Mouse (Mus musculus): ENCODE data around the gene Gm10964. TPM values are rescaled to one million over a fixed set of nuclear protein-coding genes. Genes with fewer than 3 reads are reported as not detected.
"Not testable (repeated sequence)": the region's sequence is repeated elsewhere in the genome, so short reads cannot be mapped to it uniquely, and the experiment has no call there.

Gene Gm10964
- polyA plus RNA-seq, 1 experiment from 2014 or later, result not detected

DNA sequence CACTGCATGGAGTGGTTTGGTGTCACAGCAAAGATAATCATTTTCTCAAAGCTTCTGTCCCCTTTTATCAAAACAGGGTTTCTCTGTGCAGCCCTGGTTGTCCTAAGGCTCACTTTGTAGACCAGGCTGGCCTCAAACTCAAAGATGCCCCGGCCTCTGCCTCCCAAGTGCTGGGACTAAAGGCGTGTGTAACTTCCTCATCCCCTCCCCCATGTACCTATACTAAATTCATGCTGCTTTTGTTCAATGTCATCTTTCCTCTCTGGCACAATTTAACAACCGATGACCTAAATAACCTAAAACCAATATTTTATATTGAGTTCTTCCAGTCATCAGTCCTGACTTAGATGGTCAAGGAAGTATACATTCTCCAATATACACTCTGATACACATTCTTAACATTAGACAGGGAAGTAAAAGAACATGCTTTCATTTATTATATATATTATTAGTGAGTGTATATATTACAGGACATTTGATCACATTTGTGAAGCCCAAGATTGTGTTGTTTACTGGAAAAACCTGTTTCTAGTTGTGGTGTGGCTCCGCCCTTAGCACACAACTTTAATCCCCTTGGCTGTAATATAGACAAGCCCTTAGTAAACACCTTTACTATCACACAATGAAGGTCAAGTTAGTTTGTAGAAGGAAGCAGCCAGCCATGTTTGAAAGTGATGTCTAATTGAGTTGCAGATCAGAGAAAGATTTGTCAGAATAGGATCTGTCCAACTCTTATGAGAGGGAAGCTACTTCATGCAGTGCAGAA, 43.9 kb downstream of the Gm10964 start:
- no peak overlapping the region for H3K9ac ChIP-seq (replicated peaks)
- no peaks in the 10 kb centered on the region for H3K9me3 ChIP-seq (replicated peaks)
- 95% methylated on average over 4 of the region's 4 CpGs for WGBS
- H3K4me3 ChIP-seq (replicated peaks), result no peak overlapping the region
- no peaks in the 10 kb centered on the region for H3K27me3 ChIP-seq (replicated peaks)
- peaks cover under 1% of the 10 kb centered on the region; the same call in 1 of the 2 replicates for H3K36me3 ChIP-seq
- no peak overlapping the region for H3K27ac ChIP-seq (replicated peaks)
- H3K4me1 ChIP-seq, result peaks cover 13% of the 10 kb centered on the region; the same call in 1 of the 2 replicates
- no peak overlapping the region for H3K4me2 ChIP-seq
- no peak for ATAC-seq (ENCODE audit: low FRiP score)

GRCm38 (mm10) chr3:103787225-103787624, 48.1 kb downstream of the Gm10964 start:
- Histone ChIP-seq H3K9me3 (replicated peaks) (no peaks in the 10 kb centered on the region), H3K27me3 (replicated peaks) (no peaks in the 10 kb centered on the region), H3K9ac (replicated peaks) (no peak overlapping the region), H3K4me3 (replicated peaks) (no peak overlapping the region), H3K27ac (replicated peaks) (no peak overlapping the region), H3K36me3 (no peaks in the 10 kb centered on the region), H3K4me1 (peaks cover 38% of the 10 kb centered on the region), H3K4me2 (no peak overlapping the region)
- 56% methylated on average over 7 of the region's 7 CpGs for WGBS
- no peak for ATAC-seq (ENCODE audit: low FRiP score)

DNA sequence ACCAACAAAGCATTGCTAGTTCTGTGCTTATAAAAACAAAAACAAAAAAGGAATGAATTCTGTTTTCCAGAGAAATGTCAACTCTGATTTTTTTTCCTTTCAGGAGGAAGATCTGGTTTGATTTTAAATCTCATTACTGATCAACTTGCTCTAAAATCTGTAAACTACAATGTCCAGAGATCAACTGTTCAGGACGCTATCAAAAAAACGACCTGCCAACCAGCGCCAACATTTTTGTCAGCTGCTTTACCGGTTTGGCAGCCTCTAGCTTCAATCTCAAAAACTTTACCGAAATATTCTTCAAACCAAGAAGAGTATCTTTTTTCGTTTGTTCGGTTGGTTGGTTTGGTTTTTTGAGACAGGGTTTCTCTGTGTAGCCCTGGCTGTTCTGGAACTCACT, 49.9 kb downstream of the Gm10964 start:
- ATAC-seq (ENCODE audit: low FRiP score), result no peak
- no peaks in the 10 kb centered on the region for H3K27me3 ChIP-seq (replicated peaks)
- H3K27ac ChIP-seq (replicated peaks), result no peak overlapping the region
- peak overlapping the region; percentile 95; the same call in 1 of the 2 replicates for H3K4me3 ChIP-seq (replicated peaks)
- no peaks in the 10 kb centered on the region for H3K36me3 ChIP-seq
- peaks cover 38% of the 10 kb centered on the region for H3K4me1 ChIP-seq
- 87% methylated on average over 7 of the region's 7 CpGs for WGBS
- no peaks in the 10 kb centered on the region for H3K9me3 ChIP-seq (replicated peaks)
- peak overlapping the region; percentile 84 for H3K4me2 ChIP-seq
- H3K9ac ChIP-seq (replicated peaks), result 0 out of 2 replicates have a peak overlapping the region, but pooled peaks have one; percentile 17

DNA sequence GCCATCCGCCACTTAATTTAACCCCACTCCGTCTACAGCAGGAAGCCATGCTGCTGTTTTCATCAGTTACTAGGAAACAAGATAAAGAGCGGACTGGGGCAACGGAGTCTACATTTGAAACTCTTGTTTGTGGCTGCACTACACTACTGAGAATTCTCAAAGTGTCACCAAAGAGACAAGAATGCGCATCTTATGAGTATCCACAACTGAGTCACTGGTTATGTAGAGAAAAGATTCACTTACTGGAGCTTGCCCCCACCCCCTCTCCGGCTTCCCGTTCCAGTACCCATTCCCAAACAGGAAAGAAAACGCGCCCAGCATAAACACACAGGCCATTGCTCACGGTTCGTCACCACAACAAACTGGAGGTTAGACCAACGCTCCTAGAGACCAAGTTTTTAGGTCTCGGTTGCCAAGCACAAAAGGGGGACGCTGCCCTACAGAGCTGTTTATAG, 50.8 kb downstream of the Gm10964 start:
- H3K4me2 ChIP-seq, result peak overlapping the region; percentile 84
- H3K27ac ChIP-seq (replicated peaks), result peak overlapping the region; percentile 95
- no peak for ATAC-seq (ENCODE audit: low FRiP score)
- H3K27me3 ChIP-seq (replicated peaks), result no peaks in the 10 kb centered on the region
- H3K36me3 ChIP-seq, result no peaks in the 10 kb centered on the region
- peaks cover 38% of the 10 kb centered on the region for H3K4me1 ChIP-seq
- peak overlapping the region; percentile 95 for H3K4me3 ChIP-seq (replicated peaks)
- WGBS, result 2% methylated on average over 14 of the region's 14 CpGs
- peak overlapping the region; percentile 96 for H3K9ac ChIP-seq (replicated peaks)
- H3K9me3 ChIP-seq (replicated peaks), result no peaks in the 10 kb centered on the region

GRCm38 (mm10) chr3:103790346-103791145, 51.4 kb downstream of the Gm10964 start:
- under 1% methylated on average over 53 of the region's 61 CpGs for WGBS

DNA sequence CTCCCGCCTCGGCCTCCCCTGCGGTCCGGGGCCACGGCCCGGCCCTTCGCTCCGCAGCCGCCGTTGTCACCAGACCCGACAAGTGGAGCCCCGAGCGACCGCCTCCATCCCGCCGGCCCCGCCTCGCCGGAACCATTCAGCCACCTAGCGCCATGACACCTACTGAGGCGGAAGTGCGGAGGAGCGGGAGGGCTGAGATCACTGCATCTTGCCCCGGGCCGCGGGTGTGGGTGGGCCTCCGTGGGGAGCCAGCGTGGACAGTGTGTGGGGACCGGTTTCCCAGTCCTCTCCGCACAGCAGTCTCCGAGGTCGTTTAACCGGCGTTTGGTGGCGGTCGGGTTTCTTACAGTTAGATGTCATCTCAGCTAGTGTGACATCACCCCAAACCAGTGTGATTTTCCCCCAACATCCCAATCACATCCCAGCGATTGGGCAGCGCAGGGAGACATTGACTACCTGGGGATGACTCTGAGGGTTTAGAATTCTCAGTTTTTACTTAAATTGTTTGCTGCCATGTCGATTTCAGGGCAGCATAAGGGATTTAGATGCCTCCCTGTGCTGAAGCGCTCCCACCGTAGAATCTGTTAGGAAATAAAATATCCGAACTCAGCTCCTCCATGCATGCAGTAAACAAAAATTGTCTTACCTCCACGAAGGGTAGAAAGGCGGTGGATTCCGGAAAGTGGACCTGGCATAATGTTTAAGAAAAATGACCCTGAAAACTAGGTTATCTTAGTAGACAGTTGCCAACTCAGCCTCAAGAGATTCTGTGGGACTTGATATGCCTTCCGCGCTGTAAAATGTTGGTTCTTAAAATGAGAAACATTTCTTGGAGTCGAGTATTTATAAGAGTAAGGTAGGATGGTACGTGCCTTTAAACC, 52.3 kb downstream of the Gm10964 start, which contains the start of gene Hipk1:
TSS of gene Hipk1 (minus strand) at position 334 of the 881 bp plus-strand sequence.
- ATAC-seq (ENCODE audit: low FRiP score), result peak; percentile 97
- Histone ChIP-seq H3K4me3 (replicated peaks) (peak within 1 kb of the TSS; percentile 95), H3K9me3 (replicated peaks) (no peaks in the 10 kb centered on the region), H3K36me3 (no peaks in the 10 kb centered on the region), H3K27me3 (replicated peaks) (no peaks in the 10 kb centered on the region), H3K4me1 (peaks cover 32% of the 10 kb centered on the region), H3K27ac (replicated peaks) (peak within 1 kb of the TSS; percentile 95), H3K9ac (replicated peaks) (peak within 1 kb of the TSS; percentile 96), H3K4me2 (peak within 1 kb of the TSS; percentile 84)
- 8% methylated on average over 49 of the region's 49 CpGs for WGBS

More at GRCm38 (mm10) chr3:103790346-103791145, 51.4 kb downstream of the Gm10964 start:
- peak; percentile 83 for ATAC-seq (ENCODE audit: low FRiP score)
- Histone ChIP-seq H3K4me2 (peak overlapping the region; percentile 84), H3K4me1 (peaks cover 35% of the 10 kb centered on the region), H3K27ac (replicated peaks) (peak overlapping the region; percentile 95), H3K9me3 (replicated peaks) (no peaks in the 10 kb centered on the region), H3K9ac (replicated peaks) (peak overlapping the region; percentile 96), H3K4me3 (replicated peaks) (peak overlapping the region; percentile 95), H3K27me3 (replicated peaks) (no peaks in the 10 kb centered on the region), H3K36me3 (no peaks in the 10 kb centered on the region)

DNA sequence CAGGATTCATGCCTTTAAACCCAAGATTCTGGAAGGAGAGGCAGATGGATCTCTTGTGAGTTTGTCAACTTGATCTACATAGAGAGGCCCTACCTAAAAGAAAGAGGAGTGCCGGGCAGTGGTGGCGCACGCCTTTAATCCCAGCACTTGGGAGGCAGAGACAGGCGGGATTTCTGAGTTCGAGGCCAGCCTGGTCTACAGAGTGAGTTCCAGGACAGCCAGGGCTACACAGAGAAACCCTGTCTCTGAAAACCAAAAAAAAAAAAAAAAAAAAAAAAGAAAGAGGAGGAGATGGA, 52.9 kb downstream of the Gm10964 start:
- peak overlapping the region; percentile 95 for H3K4me3 ChIP-seq (replicated peaks)
- WGBS, result 84% methylated on average over 5 of the region's 5 CpGs
- not testable (repeated sequence) for H3K9ac ChIP-seq (replicated peaks); ATAC-seq (ENCODE audit: low FRiP score); H3K27me3 ChIP-seq (replicated peaks); H3K9me3 ChIP-seq (replicated peaks); H3K36me3 ChIP-seq
- H3K4me1 ChIP-seq, result peaks cover 31% of the 10 kb centered on the region
- peak overlapping the region; percentile 84 for H3K4me2 ChIP-seq
- peak overlapping the region; percentile 95; the same call in 1 of the 2 replicates for H3K27ac ChIP-seq (replicated peaks)

GRCm38 (mm10) chr3:103792566-103792965, 53.4 kb downstream of the Gm10964 start:
- Histone ChIP-seq H3K4me3 (replicated peaks) (no peak overlapping the region), H3K36me3 (no peaks in the 10 kb centered on the region), H3K9ac (replicated peaks) (no peak overlapping the region), H3K9me3 (replicated peaks) (no peaks in the 10 kb centered on the region), H3K27me3 (replicated peaks) (0 out of 2 replicates have a peak, but pooled peaks cover 5% of the 10 kb centered on the region), H3K4me1 (peaks cover 27% of the 10 kb centered on the region), H3K4me2 (no peak overlapping the region), H3K27ac (replicated peaks) (no peak overlapping the region)
- ATAC-seq (ENCODE audit: low FRiP score), result no peak
- 83% methylated on average over 1 of the region's 1 CpGs for WGBS

Other genes starting within 250 kb of the Gm10964 start
- gene Syt6, start 164.1 kb upstream of the Gm10964 start, polyA plus RNA-seq (2015; fragmentation: Nextera tagmentation; extraction: Ambion mirVana), result 11.8 and 14.1 TPM in 2 replicates
- gene Atg4a-ps, start 93.3 kb upstream of the Gm10964 start, polyA plus RNA-seq (2015; fragmentation: Nextera tagmentation; extraction: Ambion mirVana), result 0.14 and 0.17 TPM in 2 replicates
- gene Olfml3, start 1.4 kb upstream of the Gm10964 start, polyA plus RNA-seq (2015; fragmentation: Nextera tagmentation; extraction: Ambion mirVana), result 15.5 and 20.9 TPM in 2 replicates
- 8.6 and 10.2 TPM in 2 replicates for gene Hipk1, start 52.2 kb downstream of the Gm10964 start, polyA plus RNA-seq (2015; fragmentation: Nextera tagmentation; extraction: Ambion mirVana)
- 18.5 and 20.6 TPM in 2 replicates for gene Dclre1b, start 70.1 kb downstream of the Gm10964 start, polyA plus RNA-seq (2015; fragmentation: Nextera tagmentation; extraction: Ambion mirVana)
- 21.9 and 24.6 TPM in 2 replicates for gene Ap4b1, start 70.2 kb downstream of the Gm10964 start, polyA plus RNA-seq (2015; fragmentation: Nextera tagmentation; extraction: Ambion mirVana)
- 0.10 TPM in 1 of 2 replicates, not detected in the other for gene Gm43064, start 70.2 kb downstream of the Gm10964 start, polyA plus RNA-seq (2015; fragmentation: Nextera tagmentation; extraction: Ambion mirVana)
- 0.26 and 0.33 TPM in 2 replicates for gene Bcl2l15, start 93.2 kb downstream of the Gm10964 start, polyA plus RNA-seq (2015; fragmentation: Nextera tagmentation; extraction: Ambion mirVana)
- gene Ptpn22, start 120.4 kb downstream of the Gm10964 start, polyA plus RNA-seq (2015; fragmentation: Nextera tagmentation; extraction: Ambion mirVana), result 0.33 and 5.6 TPM in 2 replicates
- gene Rsbn1, start 174.8 kb downstream of the Gm10964 start, polyA plus RNA-seq (2015; fragmentation: Nextera tagmentation; extraction: Ambion mirVana), result 17.3 and 18.7 TPM in 2 replicates
- 21.8 and 22.8 TPM in 2 replicates for gene Phtf1, start 228.7 kb downstream of the Gm10964 start, polyA plus RNA-seq (2015; fragmentation: Nextera tagmentation; extraction: Ambion mirVana)

Measured in neural tube, embryonic 15.5 days (tissue).